Mouse (Mus musculus) neural tube, embryonic 11.5 days (tissue): ENCODE measurements around the gene Syce1l. TPM values are rescaled to one million over a fixed set of nuclear protein-coding genes. Genes with fewer than 3 reads are reported as not detected.
A peak's percentile ranks its signal among the peaks of the same experiment; 100 is the strongest.

Experiments
- ATAC-seq: fragments of 200-750 bp; cut with Nextera tagmentation; 2 replicates; pipeline ENCODE4 v1.8.0; 2017; ENCODE audit warnings: moderate number of reproducible peaks, mild to moderate bottlenecking, moderate TSS enrichment, moderate library complexity; ENCODE audit not compliant: insufficient read depth, low FRiP score, low TSS enrichment
- DNase-seq: peaks from one replicate; pipeline ENCODE4 v3.0.0-alpha.2; 2015; ENCODE audit warnings: low spot score
- H3K27ac ChIP-seq: fragments of 300-500 bp; sonication (generic); 2 replicates; pipeline ENCODE4 v1.5.1; 2014; ENCODE audit warnings: low read depth, mild to moderate bottlenecking, low read length
- H3K27me3 ChIP-seq: fragments of 300-500 bp; sonication (generic); 2 replicates; pipeline ENCODE4 v1.6.1; 2014; ENCODE audit warnings: mild to moderate bottlenecking, low read length, mixed read lengths; ENCODE audit not compliant: control insufficient read depth, insufficient read depth
- H3K36me3 ChIP-seq: fragments of 300-500 bp; sonication (generic); 2 replicates; pipeline ENCODE4 v1.6.1; 2014; ENCODE audit warnings: mild to moderate bottlenecking, low read length, moderate library complexity, mixed read lengths; ENCODE audit not compliant: control insufficient read depth, insufficient read depth
- H3K4me1 ChIP-seq: fragments of 300-500 bp; sonication (generic); 2 replicates; pipeline ENCODE4 v1.6.1; 2014; ENCODE audit warnings: low read length, mixed read lengths; ENCODE audit not compliant: control insufficient read depth, insufficient read depth
- H3K4me2 ChIP-seq: fragments of 300-500 bp; sonication (generic); 2 replicates; pipeline ENCODE4 v1.6.1; 2014; ENCODE audit warnings: low read depth, mild to moderate bottlenecking, moderate library complexity
- H3K4me3 ChIP-seq: fragments of 300-500 bp; sonication (generic); 2 replicates; pipeline ENCODE4 v1.5.1; 2014; ENCODE audit warnings: low read depth, low read length
- H3K9ac ChIP-seq: fragments of 300-500 bp; sonication (generic); 2 replicates; pipeline ENCODE4 v1.6.1; 2014; ENCODE audit warnings: mild to moderate bottlenecking, low read length
- H3K9me3 ChIP-seq: fragments of 300-500 bp; sonication (generic); 2 replicates; pipeline ENCODE4 v1.6.1; 2016; ENCODE audit warnings: low read length; ENCODE audit not compliant: control insufficient read depth
- WGBS: fragments of 180-500 bp; shearing (Covaris S2); extraction: QIAGEN DNeasy Blood & Tissue Kit; methylation state at CpG from one replicate; pipeline ENCODE4 v1.1.7; 2014; 5-methylcytosine and 5-hydroxymethylcytosine counted together
- polyA plus RNA-seq: library from polyadenylated mRNA; unstranded; fragments of >200 nt; fragmentation: Nextera tagmentation; extraction: Ambion mirVana; gene quantifications from 2 replicates; pipeline ENCODE4 v1.2.1, GENCODE M21; 2014

Gene Syce1l
- polyA plus RNA-seq, 1 experiment from 2014 or later = not detected

DNA sequence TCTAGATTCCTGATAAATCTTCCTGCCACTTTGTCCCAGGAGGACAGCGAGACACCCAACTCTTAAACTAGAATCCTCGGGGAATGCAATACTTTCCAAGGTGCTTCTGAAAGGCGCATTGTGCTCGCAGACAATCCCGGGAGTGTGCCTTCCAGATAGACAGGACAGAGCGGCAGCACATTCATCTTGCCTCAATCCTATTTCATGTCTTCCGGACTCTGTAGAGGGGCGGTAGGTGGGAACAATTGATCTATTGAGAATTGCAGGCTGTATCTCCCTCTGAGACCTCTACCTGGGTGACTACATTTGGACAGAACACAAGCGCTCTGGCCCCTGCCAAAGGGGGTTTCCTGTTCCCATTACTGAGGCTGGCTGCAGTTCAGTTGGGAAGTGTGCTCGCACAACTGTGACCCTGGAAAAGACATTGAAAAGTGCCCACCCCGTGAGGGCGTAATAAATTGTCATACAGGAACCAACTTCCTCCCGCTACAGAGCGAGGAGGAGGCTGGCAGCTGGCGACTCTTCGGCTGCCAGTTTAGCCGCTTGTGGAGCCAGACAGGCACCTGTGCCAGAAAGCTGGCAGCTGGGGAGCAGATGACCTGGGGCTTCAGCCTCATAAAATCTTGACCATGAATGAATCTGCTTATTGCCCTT lies 45.0 kb downstream of the Syce1l start:
- 76% methylated on average over 17 of the region's 17 CpGs for WGBS
- no peaks in the 10 kb centered on the region for H3K4me1 ChIP-seq
- DNase-seq (no peak), ATAC-seq (no peak)
- H3K27ac ChIP-seq = no peak overlapping the region
- no peak overlapping the region for H3K4me2 ChIP-seq
- H3K27me3 ChIP-seq = no peaks in the 10 kb centered on the region
- H3K9ac ChIP-seq = no peak overlapping the region
- no peaks in the 10 kb centered on the region for H3K9me3 ChIP-seq
- no peaks in the 10 kb centered on the region for H3K36me3 ChIP-seq
- H3K4me3 ChIP-seq = no peak overlapping the region

DNA sequence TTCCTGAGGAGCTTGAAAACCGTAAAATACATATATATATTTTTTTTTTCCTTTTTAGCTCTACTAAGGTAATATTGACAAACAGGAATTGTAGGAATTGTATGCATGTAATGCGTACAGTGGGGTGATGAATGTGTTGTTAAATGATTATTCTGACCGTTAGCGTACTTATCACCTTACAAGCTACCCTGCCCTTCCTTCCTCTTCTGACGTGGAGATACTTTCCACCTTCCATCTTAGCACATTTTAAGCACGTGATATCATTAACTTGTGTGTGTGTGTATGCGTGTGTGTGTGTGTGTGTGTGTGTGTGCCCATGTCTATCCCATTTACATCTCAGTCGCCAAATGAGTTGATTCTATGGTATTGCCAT lies 45.5 kb downstream of the Syce1l start:
- Histone ChIP-seq H3K36me3 (no peaks in the 10 kb centered on the region), H3K4me3 (no peak overlapping the region), H3K4me2 (no peak overlapping the region), H3K9me3 (no peaks in the 10 kb centered on the region), H3K9ac (no peak overlapping the region), H3K27ac (no peak overlapping the region), H3K4me1 (no peaks in the 10 kb centered on the region), H3K27me3 (no peaks in the 10 kb centered on the region)
- 90% methylated on average over 8 of the region's 8 CpGs for WGBS
- no peak for DNase-seq
- ATAC-seq = no peak

DNA sequence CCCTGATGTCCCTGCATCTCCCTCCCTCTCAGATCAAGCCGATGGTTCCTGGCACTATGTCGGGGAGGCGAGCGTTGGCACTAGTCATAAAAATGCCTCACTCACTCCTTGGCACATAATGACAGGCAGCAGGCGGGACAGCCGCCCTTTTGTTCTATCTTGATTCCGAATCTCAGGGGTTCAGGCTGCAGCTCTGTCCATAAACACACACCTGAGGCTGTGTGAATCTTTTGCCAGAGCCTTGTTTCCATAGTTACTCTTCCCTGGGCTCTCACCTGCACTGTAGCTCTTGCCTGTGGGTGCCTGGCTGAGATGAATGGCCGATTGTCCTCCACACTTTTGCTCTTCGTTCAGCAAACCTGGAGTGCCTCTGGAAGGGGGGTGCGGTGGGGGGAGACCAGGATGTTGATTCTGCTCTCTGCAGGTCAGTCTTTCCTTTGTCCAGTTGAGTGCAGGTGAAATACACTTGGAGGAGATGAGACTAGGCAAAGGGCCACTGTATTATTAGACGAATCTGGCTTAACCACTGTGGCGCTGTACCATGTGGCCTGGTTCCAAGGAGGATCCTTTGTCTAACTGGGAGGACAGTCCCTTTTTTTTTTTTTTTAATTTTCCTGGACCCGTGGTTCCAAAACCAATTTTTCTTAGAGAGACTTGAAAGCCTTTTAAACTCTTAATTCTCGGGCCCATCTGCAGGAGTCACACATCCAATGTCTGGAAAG lies 48.8 kb downstream of the Syce1l start:
- H3K9me3 ChIP-seq = no peaks in the 10 kb centered on the region
- peak; percentile 55; the same call in 1 of the 2 replicates for ATAC-seq

DNA sequence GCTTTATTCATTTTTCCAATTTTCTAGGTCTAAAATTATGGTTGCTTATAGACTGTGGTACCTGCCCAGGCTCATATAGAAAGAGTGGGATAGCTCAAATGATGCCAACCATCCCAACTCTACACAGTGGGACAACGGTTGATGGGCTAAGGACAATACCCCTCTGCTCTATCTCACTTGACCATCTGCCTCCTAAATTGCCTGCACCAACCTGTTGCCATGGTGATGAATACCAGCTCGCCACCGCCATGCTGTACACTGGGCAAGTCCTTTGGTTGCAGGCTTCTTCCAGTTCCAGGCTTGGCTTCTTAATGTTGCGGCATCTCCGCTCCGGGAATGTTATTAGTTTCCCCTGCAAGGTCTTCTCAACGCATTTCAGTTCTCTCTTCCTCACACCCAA lies 62.0 kb downstream of the Syce1l start:
- Histone ChIP-seq H3K27me3 (no peaks in the 10 kb centered on the region), H3K9me3 (no peaks in the 10 kb centered on the region), H3K4me3 (no peak overlapping the region), H3K4me1 (no peaks in the 10 kb centered on the region; the same call in 1 of the 2 replicates), H3K9ac (no peak overlapping the region), H3K4me2 (no peak overlapping the region), H3K27ac (no peak overlapping the region), H3K36me3 (no peaks in the 10 kb centered on the region)
- DNase-seq (peak; percentile 26), ATAC-seq (peak; percentile 55; the same call in 1 of the 2 replicates)
- WGBS = 54% methylated on average over 7 of the region's 7 CpGs

More for the DNA sequence above, 48.8 kb downstream of the Syce1l start:
- Histone ChIP-seq H3K27ac (no peak overlapping the region), H3K27me3 (no peaks in the 10 kb centered on the region), H3K4me3 (no peak overlapping the region), H3K4me1 (no peaks in the 10 kb centered on the region), H3K36me3 (no peaks in the 10 kb centered on the region), H3K9ac (no peak overlapping the region), H3K4me2 (no peak overlapping the region)
- 58% methylated on average over 14 of the region's 14 CpGs for WGBS
- no peak for DNase-seq

Other genes with a start within 250 kb of the Syce1l start
- gene Mon1b, start 7.6 kb upstream of the Syce1l start, polyA plus RNA-seq = 11.8 and 13.3 TPM in 2 replicates
- 0.86 and 1.0 TPM in 2 replicates for gene Adamts18, start 205.5 kb downstream of the Syce1l start, polyA plus RNA-seq